Mouse (Mus musculus) natural killer cell, adult 2 months (primary cell): Measurements from ENCODE around the gene Slc7a5.

Experiments
- DNase-seq, 2 experiments: peaks; one replicate each; pipeline ENCODE4 v3.0.0; 2022; ENCODE audit warnings: low spot score in 2 of 2

The Slc7a5 gene

DNA sequence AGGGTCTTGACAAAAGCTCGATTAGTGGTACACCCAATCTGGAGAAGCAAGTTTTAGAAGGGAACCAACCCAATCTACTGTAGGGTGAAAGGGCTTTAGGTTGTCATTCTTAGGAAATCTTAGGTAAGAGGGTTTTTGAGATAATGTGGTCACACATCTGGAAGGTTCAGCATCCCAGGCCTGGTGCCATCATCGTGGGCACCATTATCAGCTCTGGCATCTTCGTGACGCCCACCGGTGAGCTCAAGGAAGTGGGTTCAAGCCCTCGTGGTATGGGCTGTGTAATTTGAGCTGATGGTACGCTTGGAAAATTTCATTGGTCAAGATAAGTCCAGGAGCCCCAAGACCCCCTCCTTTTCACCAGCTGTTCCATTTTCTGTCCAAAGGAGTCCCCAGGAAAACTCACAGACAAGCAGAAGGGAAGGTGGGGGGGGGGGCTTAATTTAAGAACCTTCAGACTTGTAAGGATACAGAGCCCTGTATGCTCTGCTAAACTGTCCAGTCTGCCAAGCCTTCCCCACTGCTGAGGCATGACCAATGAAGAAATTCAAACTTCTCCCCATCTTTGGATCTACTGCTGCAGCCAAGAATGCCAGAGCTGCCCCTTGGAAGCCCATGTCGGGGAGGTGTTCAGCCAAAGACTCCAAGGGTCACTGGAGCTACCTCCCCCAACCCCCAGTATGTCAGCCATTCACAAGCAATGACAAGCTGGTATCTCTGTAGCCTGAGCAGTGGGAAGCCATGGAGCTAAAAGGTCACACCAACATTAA, 1.1 kb upstream of the Slc7a5 start:
- no peak for DNase-seq

- DNase-seq = peak; percentile 17 to 30
Observed at GRCm38 (mm10) chr8:121906542-121907512, 667 bp downstream of the Slc7a5 start.

DNA sequence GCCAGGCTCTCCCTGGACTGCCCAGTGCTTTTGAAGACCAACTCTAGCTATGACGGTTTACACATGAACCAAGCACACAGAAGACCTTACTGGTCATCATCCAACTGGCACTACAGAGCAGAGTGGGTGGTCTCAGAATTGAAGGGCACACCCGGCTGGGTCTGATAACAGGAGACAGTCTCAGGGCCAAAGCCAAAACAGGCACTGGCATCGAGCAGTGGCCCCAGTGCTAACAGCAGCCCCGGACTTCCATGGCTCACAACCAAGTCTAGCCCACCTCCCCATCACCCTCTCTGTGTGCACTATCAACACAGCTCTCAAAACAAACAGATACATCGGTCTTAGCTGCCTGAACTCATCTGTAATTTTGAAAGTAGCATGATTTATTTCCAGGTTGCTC, 1.6 kb downstream of the Slc7a5 start:
- no peak for DNase-seq

DNA sequence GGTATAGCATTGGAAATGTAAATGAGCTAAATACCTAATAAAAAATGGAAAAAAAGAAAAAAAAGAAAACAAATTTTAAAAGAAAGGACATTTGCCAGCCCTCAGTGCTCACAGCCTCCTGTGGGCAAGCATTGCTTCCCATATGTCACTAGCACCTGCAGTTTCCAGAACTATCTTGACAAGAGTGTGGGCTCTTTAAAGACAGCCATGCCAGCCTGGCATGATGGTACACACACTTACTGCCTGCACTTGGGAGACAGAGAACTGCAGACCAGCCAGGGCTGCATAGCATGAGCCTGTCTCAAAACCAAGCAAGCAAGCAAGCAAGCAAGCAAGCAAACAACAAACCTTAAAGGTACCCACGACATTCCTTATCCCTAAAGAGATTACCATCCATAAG, 2.1 kb downstream of the Slc7a5 start:
- DNase-seq = no peak

DNA sequence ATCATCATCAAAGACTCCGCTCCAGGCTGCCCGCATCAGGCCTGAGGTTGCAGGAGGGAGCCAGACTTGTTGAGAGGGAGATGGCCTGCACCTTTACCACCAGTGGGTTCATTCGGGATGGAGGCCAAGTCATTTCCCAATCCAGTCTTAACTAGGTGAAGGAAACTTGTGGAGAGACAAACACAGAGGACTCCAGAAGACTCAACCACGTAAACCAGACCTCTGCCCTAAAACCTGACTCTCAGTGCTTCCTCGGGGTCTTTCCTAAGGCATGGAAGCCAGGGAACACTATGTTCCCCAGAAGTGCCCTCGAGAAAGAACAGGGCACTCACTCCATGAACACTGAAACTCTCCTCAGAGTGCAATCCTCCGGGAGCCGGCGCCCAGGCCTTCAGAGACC, 2.5 kb downstream of the Slc7a5 start:
- DNase-seq = no peak

DNA sequence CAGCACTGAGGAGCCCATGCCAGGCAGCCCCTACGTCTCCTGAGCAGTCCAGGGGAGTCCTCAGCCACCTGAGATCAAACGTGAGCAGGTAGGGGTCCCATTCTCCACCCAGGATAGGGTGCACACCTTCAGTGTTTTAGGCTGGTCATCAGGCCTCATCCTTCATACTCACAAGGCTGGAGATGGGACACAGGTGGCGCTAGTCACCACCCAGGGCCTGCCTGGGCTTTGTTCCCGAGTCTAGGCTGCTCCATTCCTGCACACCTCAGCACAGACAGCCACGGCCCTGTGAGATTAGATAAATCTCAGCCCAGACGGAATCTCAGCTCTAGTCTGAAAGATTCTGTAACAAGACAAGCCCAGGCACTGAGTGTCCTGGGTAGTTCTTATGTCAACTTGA, 3.5 kb downstream of the Slc7a5 start:
- no peak for DNase-seq

DNA sequence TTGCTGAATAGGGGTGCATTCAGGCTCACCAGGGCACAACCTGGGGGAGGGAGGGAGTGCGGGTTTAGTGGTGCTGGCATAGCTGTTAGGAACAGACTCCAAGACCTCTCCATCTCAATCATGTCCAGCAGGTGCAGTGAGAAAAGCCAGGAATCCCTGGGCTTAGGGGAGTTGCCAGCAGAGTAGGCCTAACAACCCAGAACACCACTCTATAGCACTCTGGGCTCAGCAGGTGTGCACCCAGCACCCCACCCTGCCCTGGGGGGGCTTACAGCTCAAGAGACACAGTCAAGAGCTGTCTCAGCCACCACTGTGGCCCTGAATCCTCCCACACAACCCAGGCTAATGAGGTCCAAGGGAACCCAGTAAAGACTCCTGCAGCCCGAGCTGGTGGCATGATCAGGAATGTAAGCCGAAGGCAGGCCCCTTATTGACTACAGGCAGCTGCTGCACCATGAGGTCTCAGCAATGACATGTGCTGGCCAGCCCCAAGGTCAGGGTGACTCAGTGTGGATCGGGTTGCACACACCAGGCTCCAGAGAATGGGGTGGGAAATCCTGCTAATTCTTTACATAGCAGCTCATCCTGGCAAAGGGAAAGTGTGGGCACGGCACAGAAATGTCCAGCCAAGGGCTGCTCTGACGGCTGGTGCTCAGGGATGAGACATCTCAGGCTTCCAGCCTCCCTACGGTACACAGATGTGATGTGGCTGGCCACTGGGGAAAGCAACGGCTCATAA, 5.8 kb downstream of the Slc7a5 start:
- DNase-seq = no peak

DNA sequence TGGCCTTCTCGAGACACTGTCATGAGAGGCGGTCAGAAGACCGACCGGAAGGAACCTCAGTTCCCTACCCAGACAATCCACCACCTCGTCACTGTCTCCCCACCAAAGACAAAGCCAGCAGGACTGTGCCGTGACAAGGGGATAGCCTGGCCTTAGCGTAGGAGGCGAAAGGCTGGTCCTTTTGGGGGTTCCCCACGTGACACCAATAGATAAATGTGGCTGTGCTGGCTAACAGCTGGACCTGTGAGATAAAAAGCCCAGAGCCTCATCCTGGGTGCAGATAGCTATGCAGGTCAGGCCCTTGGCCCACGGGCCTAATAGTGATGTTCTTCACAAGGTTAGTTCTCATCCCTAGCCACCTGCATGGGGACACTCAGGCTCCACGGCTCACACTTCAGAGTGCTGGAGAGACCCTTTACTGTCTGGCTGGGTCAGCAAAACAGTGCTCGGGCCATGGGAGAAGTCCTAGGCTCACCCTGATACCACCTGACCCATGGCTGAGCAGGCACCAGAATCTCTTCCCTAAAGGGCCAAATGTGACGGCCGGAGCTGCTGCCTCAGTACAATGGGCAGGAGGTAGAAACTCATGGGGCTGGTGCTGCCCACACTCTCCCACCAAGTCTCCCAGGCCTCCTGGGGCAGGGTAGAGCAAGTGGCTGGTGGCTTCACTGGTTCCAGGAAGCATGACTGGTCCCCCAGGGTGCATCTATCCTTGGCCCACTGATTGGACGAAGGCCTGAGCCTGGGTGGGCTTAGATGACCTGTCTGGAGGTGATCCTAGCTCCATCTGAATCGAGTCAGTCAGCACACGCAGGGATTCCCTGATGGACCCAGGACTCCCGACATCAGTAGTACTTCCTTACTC, 8.1 kb downstream of the Slc7a5 start:
- no peak for DNase-seq

GRCm38 (mm10) chr8:121898401-121898931, 9.0 kb downstream of the Slc7a5 start:
- no peak for DNase-seq

GRCm38 (mm10) chr8:121897871-121898381, 9.6 kb downstream of the Slc7a5 start:
- DNase-seq = no peak

GRCm38 (mm10) chr8:121897205-121897604, 10.3 kb downstream of the Slc7a5 start:
- DNase-seq = no peak

GRCm38 (mm10) chr8:121896476-121897145, 10.9 kb downstream of the Slc7a5 start:
- no peak for DNase-seq

- DNase-seq = no peak
Observed at GRCm38 (mm10) chr8:121895910-121896309, 11.6 kb downstream of the Slc7a5 start.

DNA sequence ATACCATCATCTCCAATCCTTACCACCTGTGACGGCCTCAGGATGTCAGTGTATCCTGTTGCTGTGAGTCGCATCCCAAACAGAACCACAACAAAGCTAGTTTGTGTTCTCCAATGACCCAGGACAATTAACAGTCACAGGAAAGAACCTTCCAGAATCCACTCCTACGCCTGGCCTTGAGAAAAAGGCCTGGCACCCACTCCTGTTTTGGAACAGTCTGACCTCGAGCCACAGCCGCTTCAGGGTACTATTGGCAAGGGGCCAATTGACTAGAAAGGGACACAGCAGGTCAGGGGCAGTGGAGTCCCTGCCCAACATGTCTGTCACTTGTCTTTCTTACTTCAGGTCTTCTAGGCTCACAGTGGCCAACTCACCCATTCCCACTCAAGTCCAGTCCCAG, 14.6 kb downstream of the Slc7a5 start:
- no peak for DNase-seq

DNA sequence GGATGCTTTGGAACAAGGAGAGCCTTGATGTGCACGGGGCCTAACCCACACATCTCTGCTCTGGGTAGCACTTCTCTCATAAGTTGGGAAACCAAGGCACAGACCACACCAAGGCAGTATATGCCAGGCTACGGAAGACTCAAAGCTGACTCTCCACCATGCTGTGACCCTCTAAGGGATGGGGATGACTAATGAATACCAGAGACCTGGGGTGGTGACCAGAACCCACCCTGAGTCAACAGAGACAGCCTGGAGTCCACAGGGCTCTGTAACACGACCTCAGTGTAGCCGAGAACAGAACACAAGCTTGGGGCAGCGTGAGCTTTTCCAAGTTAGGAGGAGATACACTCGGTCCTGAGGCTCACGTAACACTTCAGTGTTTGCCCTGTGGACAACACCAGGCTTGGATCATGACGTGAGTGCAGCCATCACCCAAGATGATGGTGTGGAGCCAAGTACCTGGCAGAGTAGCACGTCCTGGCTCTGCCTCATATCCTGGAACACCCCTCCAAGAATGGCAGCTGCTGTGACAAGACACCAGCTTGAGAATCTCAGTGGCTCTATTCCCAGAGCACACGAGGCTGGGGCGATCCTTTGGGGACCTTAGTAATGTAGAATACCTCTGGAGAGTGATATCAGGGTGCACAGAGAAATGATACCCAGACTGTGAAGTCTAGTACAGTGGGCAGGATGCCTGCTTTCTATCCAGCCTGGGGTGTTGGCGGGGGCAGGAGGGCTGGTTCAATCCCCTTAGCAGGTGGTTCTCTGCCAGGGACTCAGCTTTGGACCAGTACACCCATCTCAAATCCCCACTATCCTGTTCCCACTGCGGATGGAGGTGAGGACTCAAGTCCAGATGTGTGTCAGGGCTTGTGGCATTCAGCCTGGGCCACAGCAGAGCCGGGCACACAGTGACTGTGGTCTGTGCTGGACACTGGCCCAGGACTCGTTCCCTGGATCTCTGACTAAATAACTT, 17.4 kb downstream of the Slc7a5 start:
- no peak for DNase-seq

DNA sequence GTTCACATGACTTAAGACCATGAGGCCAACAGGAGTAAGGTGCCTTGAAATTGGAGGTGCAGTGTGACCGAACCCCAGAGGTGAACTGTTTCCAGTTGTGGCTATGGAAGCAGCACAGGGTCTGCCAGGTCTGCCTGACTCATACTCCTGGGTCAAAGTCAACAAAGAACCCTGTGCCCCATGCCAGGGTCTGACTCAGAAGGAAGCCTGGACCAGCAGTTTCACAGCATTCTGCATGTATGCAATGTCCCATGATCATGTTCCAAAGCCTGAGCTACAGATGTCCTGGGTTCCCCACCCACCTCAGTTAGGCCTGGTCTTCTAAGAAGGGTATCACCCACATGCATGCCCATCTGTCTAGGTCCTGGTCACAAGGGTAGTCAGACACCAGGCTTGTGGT, 18.2 kb downstream of the Slc7a5 start:
- no peak for DNase-seq

DNA sequence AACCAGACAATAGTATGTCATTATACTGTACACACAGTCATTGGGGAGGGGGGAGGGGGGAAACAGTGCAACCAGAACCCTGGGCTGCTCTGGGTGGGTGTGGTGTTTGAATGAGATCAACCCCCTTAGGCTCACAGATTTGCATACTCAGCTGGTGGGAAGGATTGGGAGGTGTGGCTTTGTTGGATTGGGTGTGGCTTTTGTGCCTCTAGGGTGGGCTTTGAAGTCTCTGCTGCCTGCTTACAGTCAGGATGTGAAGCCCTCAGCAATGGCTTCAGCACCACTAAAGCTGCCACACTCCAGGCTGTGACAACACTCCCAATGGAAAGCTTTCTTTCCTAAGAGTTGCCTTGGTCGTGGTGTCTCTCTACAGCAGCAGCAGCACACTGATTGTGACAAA, 19.9 kb downstream of the Slc7a5 start:
- DNase-seq = no peak

DNA sequence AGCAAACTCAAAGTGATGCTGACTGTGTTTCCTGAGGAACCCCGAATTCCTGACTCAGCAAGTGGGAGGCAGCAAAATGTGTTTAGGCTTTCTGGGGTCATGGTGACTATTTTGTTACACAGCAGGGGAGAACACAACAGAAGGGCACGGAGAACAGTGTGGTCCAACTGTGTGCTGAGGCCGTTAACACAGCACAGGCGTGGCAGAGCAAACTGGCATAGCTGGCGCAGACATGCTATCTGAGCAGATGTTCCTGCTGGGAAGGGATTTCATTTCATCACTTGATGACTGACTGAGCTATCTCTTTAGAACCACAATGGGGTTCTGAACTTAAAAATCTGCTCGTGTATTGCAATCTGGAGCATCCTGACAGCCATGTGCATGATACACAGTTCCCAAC, 22.1 kb downstream of the Slc7a5 start:
- DNase-seq = no peak

DNA sequence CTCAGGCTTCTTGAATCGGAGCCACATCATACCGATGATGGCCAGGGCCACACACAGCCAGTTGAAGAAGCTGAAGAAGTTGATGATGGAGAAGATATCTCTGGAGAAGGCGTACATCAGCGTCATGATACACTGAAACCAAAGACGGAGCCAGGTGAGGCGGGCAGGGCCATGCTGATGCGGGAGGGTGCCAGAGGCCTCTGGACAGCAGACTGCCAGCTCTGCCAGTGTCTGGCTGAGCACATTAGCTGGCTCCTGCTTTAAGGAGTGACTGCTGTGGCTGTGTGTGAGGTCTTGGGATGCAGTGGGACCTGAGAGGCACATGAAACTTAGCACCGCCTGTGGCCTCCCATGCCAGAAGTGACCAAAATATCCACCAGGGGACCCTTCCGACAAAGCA, 22.5 kb downstream of the Slc7a5 start:
- no peak for DNase-seq
